Mouse (Mus musculus): Measurements from ENCODE around the gene Rab20.

Rab20 gene

GRCm38 (mm10) chr8:11443611-11444010 lies 34.9 kb downstream of the Rab20 start:
- Histone ChIP-seq H3K9me3 (ENCODE audit: low read length) (no peaks in the 10 kb centered on the region), H3K4me1 (replicated peaks; ENCODE audit: low read depth, low read length) (0 out of 2 replicates have a peak, but pooled peaks cover 10% of the 10 kb centered on the region), H3K4me3 (replicated peaks; ENCODE audit: low read length) (no peak overlapping the region; the same call in 1 of the 2 replicates), H3K36me3 (ENCODE audit: insufficient read depth, low read length) (no peaks in the 10 kb centered on the region), H3K27me3 (ENCODE audit: insufficient read depth, low read length) (peaks cover 8% of the 10 kb centered on the region)
- TF ChIP-seq POU5F1 (IDR thresholded peaks at IDR 0.05; ENCODE audit: borderline replicate concordance, low read length) (no peak), CTCF (conservative IDR thresholded peaks at IDR 0.05; ENCODE audit: low read length) (no peak), NANOG (IDR thresholded peaks at IDR 0.05; ENCODE audit: borderline replicate concordance, low read length) (no peak)

GRCm38 (mm10) chr8:11441291-11441690 lies 37.2 kb downstream of the Rab20 start:
- H3K4me1 ChIP-seq (replicated peaks; ENCODE audit: low read depth, low read length): peaks cover 16% of the 10 kb centered on the region
- no peak for TF ChIP-seq CTCF (conservative IDR thresholded peaks at IDR 0.05; ENCODE audit: low read length)
- no peak for TF ChIP-seq NANOG (IDR thresholded peaks at IDR 0.05; ENCODE audit: borderline replicate concordance, low read length)
- TF ChIP-seq POU5F1 (IDR thresholded peaks at IDR 0.05; ENCODE audit: borderline replicate concordance, low read length): no peak

DNA sequence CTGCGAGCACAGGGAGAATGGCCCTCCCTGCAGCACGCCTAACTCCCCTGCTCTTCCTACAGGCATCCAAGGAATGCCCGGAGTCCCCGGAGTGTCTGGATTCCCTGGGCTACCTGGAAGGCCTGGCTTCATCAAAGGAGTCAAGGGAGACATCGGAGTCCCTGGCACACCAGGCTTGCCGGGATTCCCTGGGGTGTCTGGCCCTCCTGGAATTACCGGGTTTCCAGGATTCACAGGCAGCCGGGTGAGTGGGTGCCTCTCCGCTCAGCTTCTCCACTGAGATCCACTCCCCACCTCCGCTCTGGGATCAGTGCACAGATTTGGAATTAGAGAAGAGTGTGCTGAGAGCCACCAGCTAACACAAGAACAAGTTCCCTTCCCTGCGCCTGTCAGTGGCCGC lies 40.6 kb downstream of the Rab20 start:
- H3K36me3 ChIP-seq (ENCODE audit: insufficient read depth, low read length): no peaks in the 10 kb centered on the region
- peak overlapping the region; percentile 51 for H3K4me3 ChIP-seq (replicated peaks; ENCODE audit: low read length)
- H3K9me3 ChIP-seq (ENCODE audit: low read length): no peaks in the 10 kb centered on the region
- H3K27me3 ChIP-seq (ENCODE audit: insufficient read depth, low read length): peaks cover 31% of the 10 kb centered on the region
- TF ChIP-seq NANOG (IDR thresholded peaks at IDR 0.05; ENCODE audit: borderline replicate concordance, low read length) (no peak), CTCF (conservative IDR thresholded peaks at IDR 0.05; ENCODE audit: low read length) (no peak), POU5F1 (IDR thresholded peaks at IDR 0.05; ENCODE audit: borderline replicate concordance, low read length) (no peak)
- H3K4me1 ChIP-seq (replicated peaks; ENCODE audit: low read depth, low read length): peaks cover 16% of the 10 kb centered on the region

More at GRCm38 (mm10) chr8:11441291-11441690, 37.2 kb downstream of the Rab20 start:
- Histone ChIP-seq H3K9me3 (ENCODE audit: low read length) (no peaks in the 10 kb centered on the region), H3K27me3 (ENCODE audit: insufficient read depth, low read length) (peaks cover 28% of the 10 kb centered on the region), H3K4me3 (replicated peaks; ENCODE audit: low read length) (no peak overlapping the region), H3K36me3 (ENCODE audit: insufficient read depth, low read length) (no peaks in the 10 kb centered on the region)

- H3K9me3 ChIP-seq (ENCODE audit: low read length): no peaks in the 10 kb centered on the region
- peak; percentile 79 for TF ChIP-seq CTCF (conservative IDR thresholded peaks at IDR 0.05; ENCODE audit: low read length)
- TF ChIP-seq NANOG (IDR thresholded peaks at IDR 0.05; ENCODE audit: borderline replicate concordance, low read length): no peak
- no peak for TF ChIP-seq POU5F1 (IDR thresholded peaks at IDR 0.05; ENCODE audit: borderline replicate concordance, low read length)
- H3K27me3 ChIP-seq (ENCODE audit: insufficient read depth, low read length): 0 out of 2 replicates have a peak, but pooled peaks cover 2% of the 10 kb centered on the region
- H3K36me3 ChIP-seq (ENCODE audit: insufficient read depth, low read length): no peaks in the 10 kb centered on the region
- peaks cover 3% of the 10 kb centered on the region for H3K4me1 ChIP-seq (replicated peaks; ENCODE audit: low read depth, low read length)
- H3K4me3 ChIP-seq (replicated peaks; ENCODE audit: low read length): no peak overlapping the region
Observed at GRCm38 (mm10) chr8:11430688-11431087, 47.8 kb downstream of the Rab20 start.

GRCm38 (mm10) chr8:11423091-11423490 lies 55.4 kb downstream of the Rab20 start:
- no peaks in the 10 kb centered on the region for H3K4me1 ChIP-seq (replicated peaks; ENCODE audit: low read depth, low read length)
- no peak overlapping the region for H3K4me3 ChIP-seq (replicated peaks; ENCODE audit: low read length)
- peaks cover 10% of the 10 kb centered on the region for H3K27me3 ChIP-seq (ENCODE audit: insufficient read depth, low read length)
- TF ChIP-seq POU5F1 (IDR thresholded peaks at IDR 0.05; ENCODE audit: borderline replicate concordance, low read length): no peak
- TF ChIP-seq CTCF (conservative IDR thresholded peaks at IDR 0.05; ENCODE audit: low read length): peak; percentile 33
- TF ChIP-seq NANOG (IDR thresholded peaks at IDR 0.05; ENCODE audit: borderline replicate concordance, low read length): no peak
- no peaks in the 10 kb centered on the region for H3K36me3 ChIP-seq (ENCODE audit: insufficient read depth, low read length)
- H3K9me3 ChIP-seq (ENCODE audit: low read length): no peaks in the 10 kb centered on the region

DNA sequence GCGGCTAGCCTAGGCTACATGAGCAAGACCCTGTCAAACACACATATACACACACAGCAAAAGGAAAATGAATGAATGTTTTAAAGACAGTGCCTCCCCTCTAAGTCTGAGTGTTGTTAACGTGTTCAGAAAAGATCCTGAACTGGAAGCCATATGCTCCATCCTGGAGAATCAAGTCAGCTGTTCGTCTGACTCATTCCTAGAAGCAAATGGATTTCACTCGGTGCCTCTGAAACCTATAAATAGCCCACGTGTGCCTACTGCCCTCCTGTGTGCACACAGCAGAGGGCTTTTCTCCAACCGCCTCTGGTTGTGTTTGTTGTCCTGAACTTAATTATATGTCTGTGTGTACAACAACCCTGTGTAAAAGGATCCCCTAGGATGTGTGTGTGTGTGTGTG lies 56.5 kb downstream of the Rab20 start:
- Histone ChIP-seq H3K27me3 (ENCODE audit: insufficient read depth, low read length) (peaks cover 12% of the 10 kb centered on the region), H3K36me3 (ENCODE audit: insufficient read depth, low read length) (no peaks in the 10 kb centered on the region), H3K9me3 (ENCODE audit: low read length) (no peaks in the 10 kb centered on the region), H3K4me3 (replicated peaks; ENCODE audit: low read length) (no peak overlapping the region), H3K4me1 (replicated peaks; ENCODE audit: low read depth, low read length) (no peaks in the 10 kb centered on the region)
- TF ChIP-seq POU5F1 (IDR thresholded peaks at IDR 0.05; ENCODE audit: borderline replicate concordance, low read length) (no peak), NANOG (IDR thresholded peaks at IDR 0.05; ENCODE audit: borderline replicate concordance, low read length) (no peak), CTCF (conservative IDR thresholded peaks at IDR 0.05; ENCODE audit: low read length) (no peak)

DNA sequence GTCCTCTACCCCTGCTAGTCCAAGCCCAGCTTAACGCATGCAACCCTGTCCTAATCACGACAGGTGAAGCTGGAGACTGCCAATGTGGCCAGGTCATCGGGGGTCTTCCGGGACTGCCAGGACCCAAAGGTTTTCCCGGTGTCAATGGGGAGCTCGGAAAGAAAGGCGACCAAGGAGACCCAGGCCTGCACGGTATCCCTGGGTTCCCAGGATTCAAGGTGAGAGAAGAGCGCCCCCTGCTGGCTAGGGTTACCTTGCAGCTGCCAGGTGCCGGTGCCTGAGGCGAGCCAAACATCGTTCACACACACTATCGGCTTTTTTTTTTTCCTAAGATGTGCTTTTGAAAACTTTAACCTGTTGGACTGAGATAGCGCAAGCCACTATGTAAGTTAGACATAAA lies 57.4 kb downstream of the Rab20 start:
- Histone ChIP-seq H3K27me3 (ENCODE audit: insufficient read depth, low read length) (peaks cover 12% of the 10 kb centered on the region), H3K4me1 (replicated peaks; ENCODE audit: low read depth, low read length) (no peaks in the 10 kb centered on the region), H3K36me3 (ENCODE audit: insufficient read depth, low read length) (no peaks in the 10 kb centered on the region), H3K4me3 (replicated peaks; ENCODE audit: low read length) (no peak overlapping the region), H3K9me3 (ENCODE audit: low read length) (no peaks in the 10 kb centered on the region)
- TF ChIP-seq POU5F1 (IDR thresholded peaks at IDR 0.05; ENCODE audit: borderline replicate concordance, low read length): no peak
- TF ChIP-seq CTCF (conservative IDR thresholded peaks at IDR 0.05; ENCODE audit: low read length): peak; percentile 62
- no peak for TF ChIP-seq NANOG (IDR thresholded peaks at IDR 0.05; ENCODE audit: borderline replicate concordance, low read length)

DNA sequence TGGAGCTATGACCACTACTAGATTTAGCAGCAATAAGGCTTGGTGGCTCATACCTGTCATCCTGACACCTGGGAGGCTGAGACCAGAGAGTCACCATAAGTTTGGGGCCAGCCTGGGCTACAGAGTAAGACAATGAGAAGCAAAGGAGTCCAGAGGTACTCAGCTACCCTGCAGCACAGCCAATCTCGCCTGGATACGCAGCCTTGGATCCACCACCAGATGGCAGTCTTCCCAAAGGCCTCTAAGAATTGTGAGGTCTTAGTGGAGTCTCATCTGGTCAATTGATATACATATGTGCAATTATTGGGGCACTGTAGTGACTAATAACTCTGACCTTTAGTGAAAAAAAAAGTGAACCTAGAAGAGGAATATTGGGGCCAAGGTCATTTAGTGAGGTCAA lies 58.9 kb downstream of the Rab20 start:
- Histone ChIP-seq H3K36me3 (ENCODE audit: insufficient read depth, low read length) (no peaks in the 10 kb centered on the region), H3K4me3 (replicated peaks; ENCODE audit: low read length) (no peak overlapping the region), H3K4me1 (replicated peaks; ENCODE audit: low read depth, low read length) (no peaks in the 10 kb centered on the region), H3K27me3 (ENCODE audit: insufficient read depth, low read length) (peaks cover 12% of the 10 kb centered on the region), H3K9me3 (ENCODE audit: low read length) (no peaks in the 10 kb centered on the region)
- TF ChIP-seq CTCF (conservative IDR thresholded peaks at IDR 0.05; ENCODE audit: low read length) (peak; percentile 83), POU5F1 (IDR thresholded peaks at IDR 0.05; ENCODE audit: borderline replicate concordance, low read length) (no peak)

GRCm38 (mm10) chr8:11419232-11419631 lies 59.3 kb downstream of the Rab20 start:
- Histone ChIP-seq H3K9me3 (ENCODE audit: low read length) (no peaks in the 10 kb centered on the region), H3K4me3 (replicated peaks; ENCODE audit: low read length) (no peak overlapping the region), H3K27me3 (ENCODE audit: insufficient read depth, low read length) (peaks cover 12% of the 10 kb centered on the region), H3K36me3 (ENCODE audit: insufficient read depth, low read length) (no peaks in the 10 kb centered on the region), H3K4me1 (replicated peaks; ENCODE audit: low read depth, low read length) (no peaks in the 10 kb centered on the region)
- TF ChIP-seq CTCF (conservative IDR thresholded peaks at IDR 0.05; ENCODE audit: low read length) (no peak), POU5F1 (IDR thresholded peaks at IDR 0.05; ENCODE audit: borderline replicate concordance, low read length) (no peak), NANOG (IDR thresholded peaks at IDR 0.05; ENCODE audit: borderline replicate concordance, low read length) (no peak)
